Mouse (Mus musculus) large intestine, adult 2 months (tissue): ENCODE data around the gene Unc5c. TPM values are rescaled to one million over a fixed set of nuclear protein-coding genes. Genes with fewer than 3 reads are reported as not detected.

ENCODE experiments used
- DNase-seq: peaks from one replicate; pipeline ENCODE4 v3.0.0-alpha.2; 2012; ENCODE audit warnings: low read depth, low spot score
- WGBS: fragments of 180-500 bp; shearing (Covaris S2); methylation state at CpG from one replicate; pipeline ENCODE4 v1.1.7; 2018; 5-methylcytosine and 5-hydroxymethylcytosine counted together
- polyA plus RNA-seq: library from polyadenylated mRNA; depleted of rRNA; stranded (reverse); fragments of >200 nt; gene quantifications from 2 replicates; pipeline ENCODE4 v1.2.3, GENCODE M21; 2012

Unc5c gene
- polyA plus RNA-seq, 1 experiment: 0.07 TPM

DNA sequence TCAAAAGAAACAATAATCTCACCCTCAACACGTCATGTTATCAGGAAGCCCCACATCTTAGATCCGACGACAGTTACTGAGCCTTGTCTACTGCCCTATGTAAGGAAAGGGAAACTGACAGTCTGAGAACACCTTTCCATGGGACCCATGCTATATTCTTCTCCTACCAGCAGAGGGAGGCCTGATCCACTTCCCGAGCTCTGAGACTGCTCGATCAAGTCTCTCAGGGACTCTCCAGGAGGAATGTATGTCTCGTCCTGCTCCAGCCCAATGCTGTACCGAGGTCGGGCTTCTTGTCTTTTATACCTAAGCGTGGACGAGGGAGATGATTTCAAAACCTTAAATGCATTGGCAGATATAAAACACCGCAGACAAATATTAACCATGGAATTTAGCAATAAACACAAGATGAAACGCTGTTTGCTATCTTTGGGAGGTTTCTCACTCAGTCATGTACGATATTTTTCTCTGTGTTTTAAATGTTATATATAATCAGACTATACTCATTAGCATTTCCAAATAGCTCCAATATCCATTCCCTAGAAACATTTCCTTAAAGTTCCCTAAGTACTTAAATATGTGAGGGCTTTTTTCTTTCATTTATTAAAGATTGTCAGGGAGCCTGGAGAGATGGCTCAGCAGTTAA lies 397.9 kb downstream of the Unc5c start:
- no peak for DNase-seq
- WGBS: 11% methylated on average over 13 of the region's 13 CpGs

DNA sequence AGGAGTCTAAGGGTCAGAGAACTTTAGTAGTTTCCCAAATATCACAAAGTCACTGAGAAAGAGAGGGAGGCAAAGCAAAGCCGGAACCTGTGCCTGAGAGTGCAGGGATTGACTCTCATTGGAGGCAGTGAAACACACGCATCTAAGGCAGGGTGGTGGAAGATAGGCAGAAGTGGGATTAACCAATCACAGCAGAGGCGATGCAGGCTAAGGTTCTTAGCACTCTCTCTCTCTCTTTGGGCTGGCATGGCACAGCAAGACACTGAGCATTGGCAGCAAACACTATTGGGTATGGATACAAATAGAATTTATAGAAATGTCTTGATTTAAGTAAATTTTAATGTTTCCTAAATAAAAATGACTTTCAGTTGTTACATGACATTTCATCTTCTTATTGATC lies 406.8 kb downstream of the Unc5c start:
- no peak for DNase-seq
- WGBS: 88% methylated on average over 3 of the region's 3 CpGs

DNA sequence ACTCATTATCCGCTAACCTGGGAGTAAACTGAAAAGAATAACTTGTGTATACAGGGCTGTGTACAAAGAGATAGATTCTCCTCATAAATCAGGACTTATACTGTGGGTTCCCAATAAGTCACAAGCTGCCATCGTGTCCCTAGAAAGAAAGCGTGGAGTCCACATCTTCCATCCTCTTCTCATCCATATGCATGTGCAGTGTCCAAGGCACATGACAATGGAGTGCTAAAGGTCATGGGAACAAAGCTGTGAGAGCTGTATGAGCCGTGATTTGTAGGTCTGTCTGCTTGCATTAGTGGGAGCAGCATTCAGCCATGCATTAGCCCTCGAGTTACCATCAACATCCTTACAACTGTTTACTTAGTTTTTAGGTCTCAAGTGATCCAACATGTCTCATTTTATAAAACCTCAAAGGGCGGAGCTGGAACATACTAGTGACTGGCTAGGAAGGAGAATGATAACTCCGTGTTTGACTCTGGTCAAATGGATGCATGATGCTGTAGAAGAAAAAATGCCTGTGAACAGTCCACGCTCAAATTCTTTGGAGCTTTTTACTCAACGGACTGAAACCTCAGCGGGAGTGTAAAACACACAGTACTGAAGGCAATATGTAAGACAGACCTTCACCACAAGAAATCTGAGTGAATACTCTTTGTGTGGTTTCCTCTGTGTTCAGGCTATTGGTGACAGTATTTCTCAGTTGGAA lies 407.5 kb downstream of the Unc5c start:
- 76% methylated on average over 10 of the region's 10 CpGs for WGBS
- DNase-seq: no peak

DNA sequence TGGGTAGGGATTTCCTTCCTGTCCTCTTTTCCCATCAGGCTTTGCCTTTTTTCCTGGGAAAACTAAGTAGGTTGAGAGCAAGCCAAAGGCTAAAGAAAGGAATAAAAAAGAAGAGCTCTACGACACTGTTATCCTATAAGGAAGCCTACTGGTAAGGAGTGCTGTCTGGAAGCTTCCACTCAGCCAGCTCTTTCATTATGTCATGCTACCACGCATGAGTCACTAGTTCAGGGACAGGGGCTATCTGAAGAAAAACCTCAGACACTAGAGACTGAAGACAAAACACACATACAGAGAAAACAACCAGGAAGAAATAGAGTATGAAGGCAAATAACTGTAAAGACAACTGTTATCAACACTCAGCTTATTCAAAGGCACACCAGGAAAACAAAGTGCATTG lies 417.5 kb downstream of the Unc5c start:
- DNase-seq: no peak
- WGBS: 65% methylated on average over 2 of the region's 2 CpGs

DNA sequence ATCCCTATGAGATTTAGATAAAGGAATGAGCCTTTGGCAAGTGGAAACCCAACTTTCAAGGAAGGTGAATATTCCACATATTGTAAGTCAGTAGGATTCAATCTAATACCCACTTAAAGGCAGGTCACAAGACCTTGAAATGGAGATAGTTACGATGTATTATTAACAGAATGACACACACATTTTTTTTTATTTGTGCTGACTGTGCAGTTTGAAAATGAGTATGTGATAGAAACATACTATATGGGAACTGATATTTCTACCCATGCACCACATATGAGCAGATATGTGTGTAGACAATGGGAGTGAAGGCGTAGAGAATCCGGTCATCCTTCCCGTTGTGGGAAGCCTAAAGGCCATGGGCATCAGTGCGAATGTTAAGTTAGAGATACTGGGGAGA lies 419.2 kb downstream of the Unc5c start:
- WGBS: 97% methylated on average over 5 of the region's 5 CpGs

More for the DNA sequence above, 419.2 kb downstream of the Unc5c start:
- no peak for DNase-seq
